Mouse (Mus musculus) spleen, postnatal 10 days (tissue): ENCODE data around the gene Arhgap22.

ENCODE experiments used
- DNase-seq, 2 experiments: peaks; one replicate each; pipeline ENCODE4 v3.0.0; 2021 to 2022; ENCODE audit warnings: low spot score in 2 of 2

The Arhgap22 gene

DNA sequence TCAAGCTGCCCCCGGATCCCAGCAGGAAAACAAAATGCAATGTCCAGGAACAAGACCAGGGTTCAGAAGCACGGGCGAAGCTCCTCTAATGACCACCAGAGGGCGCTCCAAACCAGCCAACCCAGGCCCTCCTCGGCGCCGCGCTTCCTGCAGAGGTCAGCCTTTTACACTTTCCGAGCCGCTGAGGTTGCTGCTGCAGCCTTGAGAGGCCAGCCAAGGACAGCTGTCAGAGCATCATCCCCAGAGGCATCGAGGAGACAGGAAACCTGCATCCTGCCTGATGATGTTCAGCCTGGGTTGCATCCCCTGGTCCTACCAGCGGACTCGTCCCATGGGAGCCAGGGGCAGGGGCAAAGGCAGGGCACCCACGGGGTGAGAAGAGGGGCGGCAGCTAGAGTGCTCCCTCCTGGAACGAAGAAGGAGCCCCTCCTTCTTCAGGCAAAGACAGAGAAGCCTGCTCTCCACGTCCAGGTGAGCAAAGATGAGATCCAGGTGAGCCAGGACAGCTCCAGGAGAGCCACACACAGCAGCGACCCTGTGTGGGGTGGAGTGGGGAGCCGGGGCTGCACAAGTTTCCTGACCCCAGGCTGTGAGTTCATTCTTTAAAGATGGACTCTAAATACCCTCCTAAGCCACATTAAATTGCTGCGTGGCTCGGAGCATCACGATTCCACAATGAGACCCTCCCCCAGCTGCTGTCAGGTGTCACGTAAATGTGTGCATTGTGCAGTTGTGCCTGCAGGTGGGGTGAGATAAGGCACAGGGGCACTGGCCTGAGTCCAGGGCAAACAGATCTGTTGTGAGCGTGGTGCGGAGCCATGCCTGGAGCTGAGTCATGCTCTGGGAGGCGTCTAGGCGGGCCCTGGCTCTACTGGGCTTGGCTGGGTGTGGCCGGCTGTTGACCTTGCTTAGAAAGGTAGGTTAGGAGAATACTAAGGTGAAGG lies at the start of gene Arhgap22:
TSS of gene Arhgap22 (plus strand) at position 204 of the 944 bp plus-strand sequence.
- peak; percentile 51 to 86 for DNase-seq

GRCm38 (mm10) chr14:33168750-33169149 lies 45.1 kb upstream of the Arhgap22 start:
- no peak for DNase-seq

DNA sequence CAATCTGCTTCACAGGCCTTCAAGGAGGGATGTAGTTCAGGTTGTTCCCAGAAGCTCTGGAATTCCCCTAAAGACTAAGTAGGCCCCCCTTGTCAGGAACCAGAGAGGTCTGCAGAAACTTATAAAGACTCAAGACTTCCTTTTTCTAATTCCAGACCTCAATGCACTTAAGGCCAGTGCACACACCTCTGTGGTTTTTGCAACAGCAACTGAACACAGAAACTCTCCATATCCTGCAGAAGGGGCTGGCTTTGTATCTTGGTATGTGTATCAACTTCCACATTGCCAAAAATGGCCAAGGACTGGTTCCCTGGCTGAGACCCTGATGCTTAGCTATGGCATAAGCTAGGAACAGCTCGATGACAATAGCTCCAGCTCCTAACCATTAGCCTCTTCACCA lies 41.9 kb upstream of the Arhgap22 start:
- no peak for DNase-seq

GRCm38 (mm10) chr14:33175059-33175821 lies 38.6 kb upstream of the Arhgap22 start:
- DNase-seq = no peak

DNA sequence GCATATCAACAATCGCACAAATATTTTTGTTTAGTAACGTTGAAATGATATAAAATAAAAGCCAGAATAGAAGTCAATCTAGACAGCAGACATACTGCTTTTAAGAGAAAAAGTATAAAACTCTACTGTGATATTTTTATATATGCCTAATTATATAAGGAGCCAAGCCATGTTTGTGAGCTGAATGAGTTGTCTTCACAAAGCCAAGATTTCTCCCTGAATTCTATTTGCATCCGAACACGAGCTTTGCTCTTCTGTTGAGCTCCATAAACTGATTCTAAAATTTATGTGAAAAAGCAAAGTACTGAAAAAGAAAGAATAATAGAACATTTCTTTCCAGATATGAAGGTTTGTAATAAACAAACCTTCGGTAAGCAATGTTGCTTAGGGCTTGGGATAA lies 33.7 kb upstream of the Arhgap22 start:
- DNase-seq = no peak

GRCm38 (mm10) chr14:33185068-33185800 lies 28.6 kb upstream of the Arhgap22 start, which contains the start of gene Wdfy4:
Wdfy4 (minus strand) TSS chr14:33185508.
- DNase-seq = peak; percentile 35 to 65

- no peak for DNase-seq
Observed at GRCm38 (mm10) chr14:33187201-33187600, 26.6 kb upstream of the Arhgap22 start.

GRCm38 (mm10) chr14:33189230-33189629 lies 24.6 kb upstream of the Arhgap22 start:
- DNase-seq = peak in 1 of 2 experiments; percentile 48

- DNase-seq = peak in 1 of 2 experiments; percentile 37
Observed at GRCm38 (mm10) chr14:33189849-33190423, 23.9 kb upstream of the Arhgap22 start.

- no peak for DNase-seq
Observed at GRCm38 (mm10) chr14:33190646-33191045, 23.2 kb upstream of the Arhgap22 start.

DNA sequence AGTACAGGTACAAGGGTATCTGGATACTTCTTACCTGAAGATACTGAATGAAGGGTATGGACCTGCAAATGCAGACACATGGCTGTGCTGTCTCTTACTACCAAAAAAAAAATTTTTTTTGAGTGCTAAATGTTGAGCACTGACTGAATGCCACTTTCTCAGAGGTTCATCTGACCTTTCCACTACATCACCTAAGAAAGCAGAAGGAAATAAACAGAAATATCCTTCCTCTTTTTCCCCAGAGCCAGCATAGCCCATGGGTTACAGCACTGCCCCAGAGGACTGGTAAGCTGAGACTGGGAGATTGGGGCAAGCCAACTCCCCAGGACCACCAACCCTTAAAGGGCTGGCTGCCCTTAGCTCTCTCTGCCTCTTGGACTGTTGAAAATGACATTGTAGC lies 20.1 kb upstream of the Arhgap22 start:
- no peak for DNase-seq

DNA sequence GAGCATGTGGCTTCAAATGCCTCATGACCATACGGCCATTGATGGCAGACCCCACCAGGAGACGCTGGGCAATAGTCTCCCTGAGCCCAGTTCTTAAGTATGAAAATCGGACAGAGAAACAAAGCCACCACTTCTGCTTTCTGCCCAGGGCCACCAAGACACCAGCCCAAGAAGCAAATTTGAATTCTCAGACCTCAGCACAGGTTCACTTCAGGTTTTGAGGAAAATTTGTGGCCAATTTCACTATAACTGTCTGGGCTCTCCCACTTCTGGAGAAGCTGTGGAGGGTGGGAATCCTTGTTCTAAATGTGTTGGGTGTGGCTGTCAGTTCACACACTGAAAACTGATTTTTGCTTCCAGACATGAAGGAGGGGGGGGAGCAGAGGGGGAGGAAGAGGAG lies 19.6 kb upstream of the Arhgap22 start:
- peak in 1 of 2 experiments; percentile 46 for DNase-seq

GRCm38 (mm10) chr14:33202161-33202560 lies 11.7 kb upstream of the Arhgap22 start:
- DNase-seq = peak in 1 of 2 experiments; percentile 7

DNA sequence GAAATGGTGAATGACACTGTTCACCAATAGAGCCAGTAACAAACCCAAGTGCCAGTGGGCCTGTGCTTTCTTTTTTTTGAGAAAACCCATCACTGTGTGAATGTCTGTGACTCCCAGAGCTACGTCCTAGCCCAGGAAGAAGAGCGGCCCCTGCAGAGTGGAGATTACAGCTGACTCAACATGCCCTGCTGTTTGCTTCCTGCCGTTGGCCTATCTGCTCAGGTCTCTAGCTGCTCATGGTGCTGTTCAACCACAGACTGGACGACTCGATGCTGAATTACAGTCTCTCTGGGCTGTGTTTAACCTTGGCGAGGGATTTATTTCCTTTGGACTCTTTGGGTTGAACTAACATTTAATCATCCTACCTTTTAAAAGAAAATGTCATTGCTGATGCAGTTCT lies 10.9 kb upstream of the Arhgap22 start:
- DNase-seq = peak in 1 of 2 experiments; percentile 7

DNA sequence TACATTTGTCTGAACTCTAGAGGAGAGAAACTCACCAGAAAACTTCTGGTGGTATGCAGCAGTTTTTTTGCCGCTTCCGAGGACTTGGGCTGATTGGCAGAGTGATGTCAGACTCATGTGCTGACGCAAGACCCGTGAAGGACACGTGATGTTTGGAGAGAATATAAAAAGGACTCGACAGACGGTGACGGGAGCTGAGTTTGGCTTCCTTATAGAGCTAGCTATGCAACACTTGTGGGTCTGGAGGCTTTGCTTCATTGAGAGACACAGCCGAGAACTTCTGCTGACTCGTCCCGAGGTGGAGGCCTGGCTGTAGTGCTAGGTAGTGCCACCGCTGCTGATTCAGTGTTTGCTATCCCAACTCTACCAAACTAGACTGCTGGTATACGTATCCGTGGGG lies 10.0 kb upstream of the Arhgap22 start:
- peak in 1 of 2 experiments; percentile 15 for DNase-seq

DNA sequence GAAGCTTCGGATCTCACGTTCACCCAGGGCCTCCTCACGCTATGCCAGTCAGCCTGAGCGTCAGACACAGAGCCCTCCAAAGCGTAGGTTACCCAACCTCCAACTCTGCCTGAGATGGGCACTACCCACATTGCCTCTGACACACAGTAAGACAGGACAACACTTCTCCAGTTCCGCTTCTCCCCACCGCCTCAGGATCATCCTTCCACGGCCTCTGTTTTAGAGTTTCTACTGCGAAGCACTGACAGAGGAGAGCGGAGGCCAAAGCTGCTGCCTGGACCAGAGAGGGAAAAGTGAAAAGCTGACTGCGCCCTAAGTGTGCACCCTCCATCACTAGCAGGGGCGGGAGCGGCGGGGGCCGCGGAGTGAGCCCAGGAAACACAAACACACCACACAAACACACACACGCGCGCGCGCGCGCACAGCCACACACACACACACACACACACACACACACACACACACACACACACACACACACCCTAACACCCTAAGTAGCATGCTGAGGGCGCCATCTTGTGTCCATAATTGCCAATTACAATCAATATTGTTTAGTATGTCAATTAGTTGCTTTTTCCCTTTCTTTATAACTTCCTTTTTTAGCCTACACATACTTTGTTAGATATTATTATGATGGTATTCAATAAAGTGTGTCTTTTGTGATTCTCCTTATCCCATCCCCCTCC lies 8.4 kb upstream of the Arhgap22 start:
- no peak for DNase-seq

GRCm38 (mm10) chr14:33207011-33207410 lies 6.8 kb upstream of the Arhgap22 start:
- peak in 1 of 2 experiments; percentile 48 for DNase-seq

- no peak for DNase-seq
Observed at GRCm38 (mm10) chr14:33208331-33208730, 5.5 kb upstream of the Arhgap22 start.

GRCm38 (mm10) chr14:33210806-33211205 lies 3.0 kb upstream of the Arhgap22 start:
- DNase-seq = no peak

GRCm38 (mm10) chr14:33212271-33212957 lies 1.4 kb upstream of the Arhgap22 start:
- DNase-seq = no peak
